Mouse (Mus musculus): Measurements from ENCODE around the gene Vmn1r193. TPM values are rescaled to one million over a fixed set of nuclear protein-coding genes. Genes with fewer than 3 reads are reported as not detected.

Vmn1r193 gene
- not detected for polyA plus RNA-seq (2014; fragmentation: Illumina TruSeq; extraction: RNeasy Lipid Tissue Mini Kit (QIAGEN cat#74804); ENCODE audit: low read depth, low replicate concordance)

DNA sequence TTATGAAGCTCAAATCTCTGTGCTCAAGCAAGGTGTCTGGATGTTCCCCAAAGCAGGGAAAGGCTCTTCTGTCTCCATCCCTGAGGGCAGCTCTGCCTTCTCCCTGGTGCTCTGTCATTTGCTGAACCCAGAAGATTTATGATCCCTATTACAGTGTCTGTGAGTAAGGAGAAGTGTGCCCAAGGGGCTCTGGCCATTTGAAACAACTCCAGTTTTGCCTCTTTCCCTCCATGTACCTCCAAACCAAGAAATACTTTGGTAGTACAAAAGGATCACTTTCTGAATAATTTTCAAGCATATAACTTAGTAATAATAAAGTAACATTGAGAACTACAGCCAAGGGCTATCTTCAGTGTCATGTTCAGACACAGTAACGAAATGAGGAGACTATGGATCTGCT lies at the start of gene Vmn1r193:
Vmn1r193 (minus strand) TSS at position 101 of the 400 bp plus-strand sequence.

DNA sequence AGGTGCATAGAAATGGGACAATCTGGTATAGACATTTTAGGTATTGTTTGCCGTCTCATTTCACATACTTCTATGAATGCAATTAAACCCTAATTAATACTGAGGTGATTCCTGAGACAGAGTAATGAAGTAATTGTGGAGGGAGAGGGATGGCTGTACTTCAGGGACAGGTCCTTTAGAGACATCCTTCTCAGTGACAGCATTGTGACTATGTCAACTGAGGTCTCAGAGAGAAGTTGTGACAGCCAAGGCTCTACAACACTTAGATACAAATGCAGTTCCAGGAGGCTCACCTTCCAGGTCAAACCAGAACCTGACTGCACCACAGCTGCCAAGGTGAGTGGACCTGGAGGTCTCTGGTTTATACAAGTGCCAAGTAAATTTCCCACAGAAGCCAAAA lies 47.3 kb upstream of the Vmn1r193 start, which contains the start of gene Vmn1r195:
Vmn1r195 (plus strand) TSS at position 301 of the 400 bp plus-strand sequence.

DNA sequence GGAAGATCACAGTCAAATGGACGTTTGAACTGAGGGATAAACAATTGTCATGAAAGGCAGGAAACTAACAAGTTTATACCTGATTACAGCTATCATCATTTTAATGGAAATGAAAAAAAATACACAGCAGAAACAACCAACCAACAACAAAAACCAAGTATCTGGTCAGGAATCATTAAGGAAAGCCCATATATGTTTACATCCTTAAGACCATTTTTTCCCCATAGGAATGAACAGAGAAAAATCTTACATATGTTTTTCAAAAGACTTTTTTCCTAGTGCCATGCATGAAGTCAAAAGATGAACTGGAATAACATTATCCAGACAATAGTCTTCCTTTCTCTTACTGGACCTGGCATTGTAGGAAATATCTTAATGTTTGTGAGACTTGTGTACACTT lies 21.0 kb upstream of the Vmn1r193 start, which contains the start of gene Vmn1r194:
Vmn1r194 (plus strand) TSS at position 301 of the 400 bp plus-strand sequence.

DNA sequence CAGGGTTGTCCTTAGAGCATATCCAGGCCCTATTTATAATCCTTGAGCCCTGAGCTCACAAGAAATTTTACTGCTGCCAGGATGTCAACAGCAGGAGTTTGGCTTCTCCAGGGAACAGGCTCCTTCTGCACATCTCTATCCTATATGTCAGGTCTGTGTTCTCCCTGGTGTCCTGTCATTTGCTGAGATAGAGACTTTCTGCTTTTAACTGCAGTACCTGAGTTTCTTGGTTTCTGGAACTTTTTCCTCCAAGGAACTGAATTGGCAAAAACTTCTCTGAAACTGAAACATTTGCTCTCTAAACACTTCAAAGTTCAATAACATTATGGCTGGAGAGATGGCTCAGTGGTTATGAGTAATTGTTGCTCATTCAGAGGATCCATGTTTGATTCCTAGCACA lies 31.9 kb downstream of the Vmn1r193 start, which contains the start of gene Vmn1r192:
Vmn1r192 (minus strand) TSS at position 101 of the 400 bp plus-strand sequence.

DNA sequence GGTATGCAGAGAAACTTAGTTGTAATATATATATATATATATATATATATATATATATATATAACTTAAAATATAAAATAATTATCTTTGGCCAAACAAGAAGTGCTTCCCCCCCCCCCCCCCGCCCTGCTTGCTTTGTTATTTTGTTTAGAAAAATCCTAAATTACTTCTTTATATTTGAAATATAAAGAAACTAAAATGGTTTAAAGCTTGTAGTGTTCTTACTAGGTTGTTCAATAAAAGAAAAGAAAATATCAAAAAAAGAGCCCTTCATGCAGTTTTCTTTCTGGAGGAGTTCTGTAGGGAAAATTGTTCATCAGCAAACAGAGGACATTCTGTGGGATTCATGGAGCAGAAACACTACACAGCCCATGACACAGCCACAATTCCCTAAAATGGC lies 39.1 kb downstream of the Vmn1r193 start, which contains the start of gene Vmn1r191:
Vmn1r191 (minus strand) TSS at position 101 of the 400 bp plus-strand sequence.

Other genes starting within 250 kb of the Vmn1r193 start
- 3.5 TPM for gene Pom121l2, start 242.0 kb downstream of the Vmn1r193 start, polyA plus RNA-seq (2014; fragmentation: Illumina TruSeq; extraction: RNeasy Lipid Tissue Mini Kit (QIAGEN cat#74804); ENCODE audit: low read depth, low replicate concordance)
- not detected for gene Prss16, start 213.4 kb downstream of the Vmn1r193 start, polyA plus RNA-seq (2014; fragmentation: Illumina TruSeq; extraction: RNeasy Lipid Tissue Mini Kit (QIAGEN cat#74804); ENCODE audit: low read depth, low replicate concordance)
- not detected for gene Hist1h2ah, start 187.6 kb downstream of the Vmn1r193 start, polyA plus RNA-seq (2014; fragmentation: Illumina TruSeq; extraction: RNeasy Lipid Tissue Mini Kit (QIAGEN cat#74804); ENCODE audit: low read depth, low replicate concordance)
- gene Hist1h2bk, start 187.3 kb downstream of the Vmn1r193 start, polyA plus RNA-seq (2014; fragmentation: Illumina TruSeq; extraction: RNeasy Lipid Tissue Mini Kit (QIAGEN cat#74804); ENCODE audit: low read depth, low replicate concordance) = not detected
- 6.8 TPM for gene Hist1h4i, start 181.8 kb downstream of the Vmn1r193 start, polyA plus RNA-seq (2014; fragmentation: Illumina TruSeq; extraction: RNeasy Lipid Tissue Mini Kit (QIAGEN cat#74804); ENCODE audit: low read depth, low replicate concordance)
- gene Hist1h2ag, start 180.2 kb downstream of the Vmn1r193 start, polyA plus RNA-seq (2014; fragmentation: Illumina TruSeq; extraction: RNeasy Lipid Tissue Mini Kit (QIAGEN cat#74804); ENCODE audit: low read depth, low replicate concordance) = not detected
- not detected for gene Hist1h2bj, start 179.9 kb downstream of the Vmn1r193 start, polyA plus RNA-seq (2014; fragmentation: Illumina TruSeq; extraction: RNeasy Lipid Tissue Mini Kit (QIAGEN cat#74804); ENCODE audit: low read depth, low replicate concordance)
- gene Vmn1r188, start 138.7 kb downstream of the Vmn1r193 start, polyA plus RNA-seq (2014; fragmentation: Illumina TruSeq; extraction: RNeasy Lipid Tissue Mini Kit (QIAGEN cat#74804); ENCODE audit: low read depth, low replicate concordance) = not detected
- gene Vmn1r189, start 117.3 kb downstream of the Vmn1r193 start, polyA plus RNA-seq (2014; fragmentation: Illumina TruSeq; extraction: RNeasy Lipid Tissue Mini Kit (QIAGEN cat#74804); ENCODE audit: low read depth, low replicate concordance) = not detected
- not detected for gene Vmn1r191, start 39.2 kb downstream of the Vmn1r193 start, polyA plus RNA-seq (2014; fragmentation: Illumina TruSeq; extraction: RNeasy Lipid Tissue Mini Kit (QIAGEN cat#74804); ENCODE audit: low read depth, low replicate concordance)
- gene Vmn1r192, start 32.0 kb downstream of the Vmn1r193 start, polyA plus RNA-seq (2014; fragmentation: Illumina TruSeq; extraction: RNeasy Lipid Tissue Mini Kit (QIAGEN cat#74804); ENCODE audit: low read depth, low replicate concordance) = not detected
- gene Vmn1r194, start 21.1 kb upstream of the Vmn1r193 start, polyA plus RNA-seq (2014; fragmentation: Illumina TruSeq; extraction: RNeasy Lipid Tissue Mini Kit (QIAGEN cat#74804); ENCODE audit: low read depth, low replicate concordance) = not detected
- not detected for gene Vmn1r195, start 47.4 kb upstream of the Vmn1r193 start, polyA plus RNA-seq (2014; fragmentation: Illumina TruSeq; extraction: RNeasy Lipid Tissue Mini Kit (QIAGEN cat#74804); ENCODE audit: low read depth, low replicate concordance)
- gene Vmn1r196, start 66.8 kb upstream of the Vmn1r193 start, polyA plus RNA-seq (2014; fragmentation: Illumina TruSeq; extraction: RNeasy Lipid Tissue Mini Kit (QIAGEN cat#74804); ENCODE audit: low read depth, low replicate concordance) = not detected
- not detected for gene Vmn1r197, start 101.4 kb upstream of the Vmn1r193 start, polyA plus RNA-seq (2014; fragmentation: Illumina TruSeq; extraction: RNeasy Lipid Tissue Mini Kit (QIAGEN cat#74804); ENCODE audit: low read depth, low replicate concordance)
- gene Vmn1r198, start 127.2 kb upstream of the Vmn1r193 start, polyA plus RNA-seq (2014; fragmentation: Illumina TruSeq; extraction: RNeasy Lipid Tissue Mini Kit (QIAGEN cat#74804); ENCODE audit: low read depth, low replicate concordance) = not detected
- gene Vmn1r199, start 156.7 kb upstream of the Vmn1r193 start, polyA plus RNA-seq (2014; fragmentation: Illumina TruSeq; extraction: RNeasy Lipid Tissue Mini Kit (QIAGEN cat#74804); ENCODE audit: low read depth, low replicate concordance) = not detected
- gene Vmn1r200, start 167.2 kb upstream of the Vmn1r193 start, polyA plus RNA-seq (2014; fragmentation: Illumina TruSeq; extraction: RNeasy Lipid Tissue Mini Kit (QIAGEN cat#74804); ENCODE audit: low read depth, low replicate concordance) = not detected
- not detected for gene Vmn1r201, start 248.8 kb upstream of the Vmn1r193 start, polyA plus RNA-seq (2014; fragmentation: Illumina TruSeq; extraction: RNeasy Lipid Tissue Mini Kit (QIAGEN cat#74804); ENCODE audit: low read depth, low replicate concordance)

All from adipose tissue, adult 10 weeks (tissue).